Mouse (Mus musculus): ENCODE measurements around the gene Pik3ip1.
A peak's percentile ranks its signal among the peaks of the same experiment; 100 is the strongest.

Pik3ip1 gene

DNA sequence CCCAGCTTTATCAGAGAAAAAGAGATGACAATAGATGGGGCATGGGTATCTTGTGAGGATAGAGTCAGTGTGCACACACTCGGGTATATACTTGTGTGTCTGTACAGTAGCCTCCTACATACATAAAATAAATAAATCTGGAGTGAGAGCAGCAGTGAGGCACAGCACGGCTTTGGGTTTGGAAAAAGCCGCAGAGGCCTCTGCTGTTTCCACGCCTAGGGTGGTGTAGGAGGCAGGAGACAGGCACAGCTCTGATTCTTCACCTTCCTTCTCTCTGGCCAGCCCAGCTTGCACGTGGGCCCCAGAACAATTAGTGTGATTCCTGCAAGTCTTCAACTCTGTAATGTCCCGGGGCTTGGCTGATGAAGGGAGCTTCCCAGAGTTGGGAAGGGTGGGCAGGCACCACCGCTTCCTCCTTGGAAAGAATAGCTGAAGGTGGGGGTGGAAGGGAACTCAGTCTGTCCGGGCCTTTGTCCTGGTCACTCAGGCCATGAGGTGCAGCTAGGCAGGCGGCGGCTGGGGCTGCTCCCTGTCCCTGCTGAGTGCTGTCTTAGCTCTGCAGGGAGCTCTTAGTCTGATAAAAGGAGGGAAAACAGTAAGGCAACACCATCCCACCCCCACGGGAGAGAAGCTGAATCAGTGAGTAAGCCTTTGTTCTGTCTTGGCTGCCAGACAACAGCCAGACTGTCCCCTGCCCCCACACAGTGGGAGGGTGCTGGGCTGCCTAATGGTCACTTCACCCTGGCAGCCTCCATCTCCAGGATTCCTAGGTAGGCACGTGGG, 7.2 kb downstream of the Pik3ip1 start:
- no peak for DNase-seq (ENCODE audit: low spot score in 2 of 2)

DNA sequence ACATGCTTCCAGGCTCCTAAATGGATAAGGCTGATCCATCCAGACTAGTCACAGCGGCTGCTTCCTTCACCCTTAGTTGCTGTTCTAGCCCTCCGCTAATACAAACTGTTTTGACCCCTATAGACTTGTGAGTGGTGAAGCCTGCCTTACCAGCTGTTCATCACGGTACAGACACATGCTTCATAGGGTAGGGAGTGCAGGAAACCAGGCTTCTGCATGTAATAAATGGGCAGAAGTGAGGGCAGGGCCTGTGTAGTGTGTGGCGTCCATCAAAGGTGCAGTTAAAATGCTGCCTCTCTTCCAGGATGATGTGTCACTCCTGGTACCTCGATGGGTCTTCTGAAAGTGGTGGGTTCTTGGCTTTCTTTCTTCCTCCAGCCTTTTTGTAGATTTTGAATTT, 7.8 kb downstream of the Pik3ip1 start:
- DNase-seq (ENCODE audit: low spot score in 2 of 2): no peak

DNA sequence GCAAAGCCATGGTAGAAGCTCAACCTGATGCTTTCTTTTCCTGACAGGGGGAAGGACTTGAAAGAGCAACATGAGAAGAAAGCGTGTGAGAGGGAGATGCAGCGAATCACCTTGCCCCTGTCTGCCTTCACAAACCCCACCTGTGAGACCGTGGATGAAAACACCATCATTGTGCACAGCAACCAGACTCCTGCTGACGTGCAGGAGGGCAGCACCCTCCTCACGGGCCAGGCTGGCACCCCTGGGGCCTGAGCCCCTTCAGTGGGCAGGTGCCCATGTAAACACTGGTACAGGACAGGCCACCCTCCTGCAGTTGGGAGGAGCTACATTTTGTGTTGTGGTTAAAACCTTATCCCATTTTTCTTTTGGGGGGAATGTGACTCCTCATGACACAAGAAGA, 11.3 kb downstream of the Pik3ip1 start:
- DNase-seq (ENCODE audit: low spot score in 2 of 2): no peak

DNA sequence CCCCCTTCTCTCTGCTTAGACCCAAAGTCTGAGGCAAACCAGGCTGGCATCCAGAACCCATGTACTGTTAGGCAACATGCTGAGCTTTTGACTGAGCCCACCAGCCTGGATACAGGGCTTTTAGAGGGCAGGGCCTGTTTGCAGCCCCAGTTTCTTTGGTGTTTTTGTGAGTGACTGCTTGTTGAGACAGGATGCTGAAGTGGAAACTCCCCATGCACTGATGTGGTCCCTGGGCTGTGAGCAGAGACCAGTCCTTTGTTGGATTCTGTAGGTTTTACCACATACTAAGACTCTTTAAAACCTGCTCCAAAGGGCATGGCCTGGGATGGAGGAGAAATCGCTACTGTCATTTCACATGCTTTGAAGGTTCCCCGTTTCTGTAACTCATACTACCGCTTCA, 14.7 kb downstream of the Pik3ip1 start:
- DNase-seq (ENCODE audit: low spot score in 2 of 2): no peak

DNA sequence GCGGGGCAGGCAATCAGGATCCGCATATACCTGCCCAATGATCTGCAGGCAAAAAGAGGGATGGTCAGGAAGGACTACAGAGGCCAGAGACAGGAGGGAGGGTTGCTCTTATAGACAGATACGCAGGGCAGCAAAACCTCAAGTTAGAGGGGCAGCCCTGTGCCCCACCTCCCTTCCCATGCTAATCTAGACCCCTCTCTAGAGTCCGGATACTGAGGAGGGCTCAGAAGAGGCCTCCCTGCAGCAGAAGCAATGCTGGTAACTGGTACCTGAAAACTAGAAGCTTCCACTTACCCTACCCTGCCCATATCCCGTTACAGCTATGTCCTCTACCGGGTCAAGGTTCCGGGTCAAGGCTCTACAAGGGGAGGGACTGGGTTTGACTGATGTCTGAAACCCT, 16.1 kb downstream of the Pik3ip1 start:
- no peak for DNase-seq (ENCODE audit: low spot score in 2 of 2)

DNA sequence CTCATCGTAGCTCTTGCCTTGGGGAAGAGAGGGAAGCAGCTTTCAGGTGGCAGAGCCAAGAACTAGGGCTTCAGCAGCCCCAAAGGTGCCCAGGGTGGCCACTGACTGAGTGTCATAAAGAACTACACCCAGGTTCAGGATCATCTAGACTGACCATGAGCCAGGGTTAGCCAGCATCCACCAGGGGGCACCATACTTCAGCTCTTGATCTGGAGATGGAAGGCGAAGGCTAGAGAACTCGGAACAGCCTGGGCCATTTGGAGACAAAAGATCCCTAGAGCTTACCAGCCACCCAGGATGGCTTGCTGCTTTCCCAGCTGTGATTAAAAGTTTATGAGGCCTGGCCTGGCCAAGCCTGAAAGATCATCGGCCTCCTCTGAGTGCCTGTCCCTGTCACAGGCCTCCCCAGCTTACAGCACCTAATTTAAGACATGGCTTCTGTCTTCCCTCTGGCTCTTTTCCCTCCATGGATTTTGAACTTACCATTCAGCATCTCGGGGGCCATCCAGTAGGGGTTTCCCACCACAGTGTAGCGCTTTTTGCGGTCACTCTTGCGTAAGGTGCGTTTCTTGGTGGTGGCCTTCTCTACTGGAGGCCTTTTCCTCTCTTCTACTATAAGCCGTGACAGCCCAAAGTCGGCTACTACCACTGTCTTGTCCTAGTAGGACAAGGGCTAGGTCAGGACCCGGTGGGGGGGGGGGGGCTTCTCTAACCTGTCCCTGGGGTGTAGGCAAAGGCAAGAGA, 17.1 kb downstream of the Pik3ip1 start:
- DNase-seq (ENCODE audit: low spot score in 2 of 2): peak; percentile 64 to 79

DNA sequence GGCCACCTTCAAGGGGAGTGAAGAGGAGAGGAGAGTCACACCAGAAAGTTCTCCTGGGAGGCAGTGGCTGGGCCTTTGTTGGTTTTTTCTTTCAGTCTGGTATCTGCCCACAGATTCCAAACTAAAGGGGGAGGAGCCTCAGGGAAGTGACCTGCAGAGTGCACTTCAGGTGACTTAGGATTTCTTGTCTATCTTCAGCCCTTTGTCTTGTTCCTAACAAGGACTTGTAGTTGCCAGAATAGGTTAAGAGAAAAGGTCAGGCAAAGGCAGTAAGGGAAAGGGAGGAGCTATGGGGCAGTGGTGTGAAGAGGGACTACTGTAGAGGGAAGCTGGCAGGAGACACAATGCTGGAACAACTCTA, 17.6 kb downstream of the Pik3ip1 start:
- DNase-seq (ENCODE audit: low spot score in 2 of 2): no peak

DNA sequence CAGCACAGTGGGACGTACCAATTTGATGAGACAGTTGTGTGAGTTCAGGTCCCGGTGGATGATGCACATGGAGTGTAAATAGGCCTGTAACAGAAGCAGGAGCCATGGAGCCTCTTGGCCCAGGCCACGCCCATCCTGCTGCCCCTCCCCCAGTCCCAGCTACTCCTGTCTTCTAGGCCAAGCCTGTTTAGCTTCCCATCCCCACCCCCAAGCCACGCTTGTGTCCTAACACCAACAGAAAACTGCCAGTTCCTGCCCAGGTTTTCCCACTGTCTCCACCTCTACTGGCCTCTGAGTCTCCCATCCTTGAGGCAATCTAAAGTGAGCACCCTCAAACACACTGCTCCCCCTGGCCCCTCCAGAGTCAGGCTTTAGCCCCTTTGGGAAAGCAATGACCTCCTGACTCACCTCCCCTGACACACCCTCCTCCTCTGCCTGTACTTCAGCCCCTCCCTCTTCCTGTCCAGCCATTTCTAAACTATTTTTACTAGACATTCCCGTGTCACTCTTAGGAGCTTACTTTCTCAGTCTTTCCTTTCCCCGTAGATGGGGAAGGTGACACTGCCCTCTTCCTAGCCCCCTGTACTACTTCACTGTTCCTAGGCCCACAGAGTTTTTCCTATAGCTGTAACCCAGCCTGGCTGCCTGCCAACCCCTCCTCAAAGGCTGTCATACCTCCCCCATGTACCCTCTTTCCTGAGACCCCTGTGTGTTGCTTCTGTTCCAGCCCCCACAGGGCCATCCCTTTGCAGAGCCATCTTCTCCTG, 18.6 kb downstream of the Pik3ip1 start:
- no peak for DNase-seq (ENCODE audit: low spot score in 2 of 2)

DNA sequence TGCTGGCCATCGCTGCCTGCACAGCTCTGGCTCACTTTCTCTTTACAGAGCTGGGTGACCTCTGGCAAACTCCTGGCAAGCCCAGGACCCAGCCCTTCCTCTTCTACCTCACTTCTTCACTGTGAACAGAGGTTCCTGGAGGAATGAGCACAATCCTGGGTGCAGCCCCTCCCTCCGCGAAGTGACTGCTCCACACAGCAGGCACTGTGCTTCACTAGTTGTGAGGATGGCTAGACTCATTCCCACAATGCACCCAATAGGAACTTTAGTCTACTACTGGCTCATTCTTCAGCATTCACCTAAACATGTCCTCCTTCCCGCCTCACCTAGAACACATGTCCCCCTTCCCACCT, 19.1 kb downstream of the Pik3ip1 start:
- no peak for DNase-seq (ENCODE audit: low spot score in 2 of 2)

DNA sequence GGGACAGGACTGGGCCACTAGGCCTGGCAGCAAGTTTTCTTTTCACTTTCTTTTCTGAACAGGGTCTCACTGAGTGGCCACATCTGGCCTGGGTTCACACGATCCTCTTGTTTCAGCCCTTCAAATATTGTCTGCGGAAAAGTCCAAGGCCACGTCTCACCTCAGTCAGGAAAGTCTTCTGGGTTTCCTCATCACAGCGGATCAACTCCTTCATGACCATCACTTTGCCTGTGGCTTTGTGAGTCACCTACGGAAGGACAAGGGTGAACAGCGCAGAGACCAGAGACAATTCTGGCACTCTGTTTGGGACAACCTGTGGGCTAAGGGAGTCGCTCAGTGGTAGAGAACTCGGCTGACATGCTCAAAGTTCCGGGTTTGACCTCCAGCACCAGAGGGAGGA, 21.9 kb downstream of the Pik3ip1 start:
- no peak for DNase-seq (ENCODE audit: low spot score in 2 of 2)

DNA sequence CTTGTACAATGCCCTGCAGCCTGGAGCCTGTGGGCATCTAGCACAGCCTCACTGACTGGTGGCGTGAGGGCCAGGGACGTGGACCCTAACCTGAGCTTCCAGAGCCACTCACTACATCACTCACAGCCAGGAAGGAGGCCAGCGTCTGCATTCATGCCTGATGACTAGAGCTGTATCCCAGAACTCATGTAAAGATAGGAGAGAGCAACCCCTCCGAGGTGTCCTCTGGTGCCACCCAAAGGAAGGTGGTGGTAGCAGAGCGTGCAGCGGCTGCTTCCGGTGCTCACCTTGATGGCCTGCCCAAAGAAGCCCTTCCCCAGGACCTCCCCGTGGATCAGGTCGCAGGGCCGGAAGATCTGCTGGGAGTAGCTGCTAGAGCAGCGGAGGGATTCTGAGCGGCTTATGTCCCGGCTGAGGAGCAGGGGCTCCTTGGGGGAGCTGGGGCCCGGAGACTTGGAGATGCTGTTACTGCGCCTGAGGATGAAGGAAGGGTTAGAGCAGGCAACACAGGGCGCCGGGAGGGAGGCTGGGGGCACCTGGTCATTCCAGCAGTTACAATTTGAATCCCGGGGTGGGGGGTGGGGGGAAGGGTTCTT, 22.9 kb downstream of the Pik3ip1 start:
- no peak for DNase-seq (ENCODE audit: low spot score in 2 of 2)

DNA sequence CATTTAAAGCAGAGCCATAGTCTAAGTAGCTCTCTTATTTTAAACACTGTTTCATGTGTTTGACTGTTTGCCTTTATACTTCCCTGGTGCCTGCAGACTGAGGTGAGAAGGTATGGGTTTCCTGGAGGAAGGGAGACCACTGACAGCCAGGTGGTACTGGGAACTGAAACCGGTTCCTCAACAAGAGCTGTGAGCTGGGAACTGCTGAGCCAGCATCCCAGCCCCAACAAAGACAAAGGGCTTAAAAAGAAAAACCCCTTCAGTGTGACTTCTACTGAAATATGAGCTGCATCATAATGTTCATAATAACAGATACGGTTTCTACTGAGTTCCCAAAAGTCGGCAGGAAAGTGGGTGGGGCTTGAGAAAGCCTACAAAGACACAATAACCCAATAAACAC, 32.7 kb downstream of the Pik3ip1 start:
- no peak for DNase-seq (ENCODE audit: low spot score in 2 of 2)

DNA sequence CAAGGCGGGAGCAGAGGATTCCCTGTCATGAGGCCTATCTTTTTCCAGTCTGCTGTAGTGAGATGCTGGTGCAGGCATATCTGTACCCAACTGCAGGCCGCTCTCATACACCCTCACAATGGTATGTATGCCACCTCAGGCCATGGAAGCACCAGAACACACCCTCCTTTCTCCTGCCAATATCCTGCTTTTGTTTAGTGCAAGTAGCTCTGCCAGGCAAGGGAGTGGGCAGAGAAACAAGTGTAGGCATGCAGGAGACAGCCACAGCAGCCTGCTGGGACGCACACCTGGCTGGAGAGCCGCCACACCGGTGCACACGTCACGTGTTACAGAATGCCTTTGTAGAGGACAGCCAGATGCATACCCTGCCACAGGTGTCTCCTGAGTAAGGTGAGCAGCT, 36.2 kb downstream of the Pik3ip1 start:
- no peak for DNase-seq (ENCODE audit: low spot score in 2 of 2)

DNA sequence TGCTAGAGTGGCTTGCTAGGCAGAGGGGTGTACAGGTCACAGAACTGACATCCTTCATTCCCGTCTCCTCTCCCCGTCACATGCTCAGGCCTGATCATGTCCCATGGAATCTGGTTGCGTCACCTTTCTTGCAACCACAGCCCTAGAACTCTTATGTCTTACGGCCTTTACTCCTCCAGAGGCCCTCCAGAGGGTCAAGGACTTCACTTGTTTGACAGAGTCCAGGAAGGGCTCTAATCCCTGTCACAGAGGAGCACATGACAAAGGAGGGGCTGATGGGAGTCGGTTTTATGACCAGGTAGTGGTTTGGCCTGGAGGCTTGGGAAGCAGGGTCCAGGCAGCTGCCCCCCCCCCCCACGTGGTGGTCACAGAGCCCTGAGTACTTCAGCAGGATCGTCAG, 38.8 kb downstream of the Pik3ip1 start:
- DNase-seq (ENCODE audit: low spot score in 2 of 2): no peak

DNA sequence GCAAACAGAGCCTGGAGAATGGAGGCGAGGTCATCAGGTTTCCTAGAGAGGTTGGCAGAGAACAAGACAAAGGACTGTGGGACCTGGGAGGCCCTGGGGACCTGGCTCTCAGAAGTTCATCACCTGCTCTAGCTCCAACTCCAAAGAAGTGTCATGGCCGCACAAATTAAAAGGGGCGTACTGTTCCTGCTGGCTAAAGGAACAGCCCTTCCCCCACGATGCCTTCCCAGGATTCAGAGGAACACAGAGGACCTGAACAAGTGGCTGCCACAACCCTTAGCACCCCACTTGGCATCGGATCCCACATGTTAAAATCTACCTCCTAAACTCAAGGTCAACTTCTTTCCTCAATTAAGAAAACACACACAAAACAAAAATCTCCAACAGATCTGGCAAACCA, 39.2 kb downstream of the Pik3ip1 start:
- no peak for DNase-seq (ENCODE audit: low spot score in 2 of 2)

DNA sequence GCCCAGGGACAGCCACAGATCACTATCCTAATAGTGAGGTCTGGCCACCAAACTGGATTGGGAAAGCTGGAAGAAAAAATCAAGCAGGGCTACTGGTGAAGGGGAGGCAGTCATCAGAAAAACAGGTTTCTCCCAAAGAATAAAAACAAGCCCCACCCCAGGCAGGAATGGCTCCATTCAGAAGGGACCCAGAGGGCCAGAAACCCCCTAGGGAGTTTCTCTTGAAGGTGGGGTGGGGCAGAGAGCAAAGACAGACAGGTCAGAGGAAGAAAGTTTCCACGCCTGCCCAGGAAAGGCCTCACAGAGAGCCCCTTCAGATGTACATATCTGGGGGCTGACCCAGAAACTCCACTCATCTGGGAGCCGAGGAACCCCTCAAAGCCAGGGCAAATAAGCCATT, 40.0 kb downstream of the Pik3ip1 start:
- no peak for DNase-seq (ENCODE audit: low spot score in 2 of 2)

DNA sequence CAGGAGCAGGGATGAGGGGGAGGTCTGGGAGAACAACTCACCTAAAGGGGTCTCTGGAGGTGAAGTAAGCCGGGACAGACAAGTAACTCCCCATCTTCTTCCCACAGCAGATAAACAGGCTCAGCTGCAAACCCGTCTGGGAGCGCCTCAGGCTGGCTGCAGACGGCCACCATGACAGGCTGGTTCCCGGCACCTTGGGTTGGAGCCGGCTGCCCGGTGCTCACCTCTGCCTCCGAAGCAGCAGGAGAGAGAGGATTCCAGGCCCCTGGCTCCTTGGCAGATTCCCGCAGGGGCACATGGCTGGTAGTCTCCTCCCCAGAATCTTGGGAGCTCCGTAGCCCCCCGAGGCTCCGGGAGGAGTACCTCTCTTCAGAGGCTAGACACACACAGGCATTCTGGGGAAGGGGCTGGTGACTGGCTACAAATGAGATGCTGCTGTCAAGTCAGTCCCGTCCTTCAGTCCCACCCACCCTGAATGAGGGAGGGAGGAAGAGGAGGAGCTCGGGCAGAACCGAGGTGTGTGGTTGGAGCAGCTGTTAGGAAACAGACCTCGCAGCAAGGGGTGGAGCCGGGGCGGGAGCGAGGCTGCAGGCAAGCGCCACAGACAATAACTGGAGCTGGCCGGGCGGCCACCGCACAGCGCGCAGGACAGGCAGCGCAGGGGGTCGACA, 40.9 kb downstream of the Pik3ip1 start:
- DNase-seq (ENCODE audit: low spot score in 2 of 2): peak; percentile 17 to 33

DNA sequence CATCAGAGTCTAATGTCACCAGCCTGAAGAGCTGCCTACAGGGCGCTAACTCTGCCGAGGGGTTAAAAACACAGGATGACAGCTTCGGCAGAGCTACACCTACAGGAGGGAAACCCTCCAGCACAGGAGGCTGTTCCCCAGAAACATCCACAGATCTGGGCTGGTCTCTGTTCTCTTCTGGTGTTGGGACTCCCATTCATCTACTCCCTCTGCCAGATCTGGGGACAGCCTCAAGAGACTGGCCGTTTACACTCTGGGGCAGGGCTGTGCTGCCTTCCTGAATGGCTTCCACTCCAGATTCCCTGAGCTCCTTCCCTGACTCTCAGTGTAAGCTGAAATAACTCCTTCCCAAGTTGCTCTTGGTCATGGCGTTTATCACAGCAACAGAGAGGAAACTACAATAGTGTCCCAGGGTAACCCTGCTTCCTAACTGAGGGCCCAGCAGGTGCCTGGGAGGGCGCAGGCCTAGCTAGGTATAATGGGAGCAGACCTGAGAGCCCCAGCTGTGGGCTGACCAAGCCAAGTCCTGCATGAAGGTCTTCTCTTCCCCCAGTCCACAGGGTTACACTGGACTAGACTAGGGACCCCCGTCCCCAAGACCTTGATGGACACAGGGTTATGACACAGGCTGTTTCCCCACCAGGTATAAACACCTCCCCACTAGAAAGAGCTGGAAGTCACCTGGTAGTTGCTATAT, 41.5 kb downstream of the Pik3ip1 start:
- no peak for DNase-seq (ENCODE audit: low spot score in 2 of 2)

DNA sequence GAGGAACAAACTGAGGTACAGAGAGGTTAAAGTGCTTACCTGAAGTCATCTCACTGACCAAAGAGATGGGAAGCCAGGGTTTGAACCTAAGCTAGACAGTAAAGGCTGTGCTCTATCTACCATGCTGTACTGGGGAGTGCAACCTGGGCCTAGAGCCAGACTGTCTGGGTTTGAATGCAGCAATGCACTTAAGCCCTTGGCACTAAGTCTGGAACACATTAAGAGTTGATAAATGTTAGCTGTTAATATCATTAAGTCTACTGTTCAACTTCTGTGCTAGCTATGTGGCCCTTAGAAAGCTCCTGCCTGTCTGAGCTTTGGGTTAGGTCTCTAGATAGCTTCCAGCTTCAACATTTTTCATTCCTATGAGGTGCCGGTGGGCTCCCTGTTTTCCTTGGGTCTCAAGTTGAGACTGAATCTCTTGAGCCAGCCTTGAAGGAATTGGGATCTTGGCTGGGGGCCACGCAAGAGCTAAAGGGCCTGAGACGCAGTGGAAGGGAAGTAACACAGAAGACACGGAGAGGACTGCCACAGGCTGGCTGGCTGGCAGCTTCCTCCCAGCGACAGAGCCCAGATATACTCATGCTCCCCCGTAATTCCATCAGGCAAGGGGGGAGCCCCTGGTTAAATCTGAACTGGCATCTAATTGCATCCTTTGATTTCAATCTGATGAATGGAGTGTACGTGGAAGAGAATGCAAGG, 43.5 kb downstream of the Pik3ip1 start:
- no peak for DNase-seq (ENCODE audit: low spot score in 2 of 2)

DNA sequence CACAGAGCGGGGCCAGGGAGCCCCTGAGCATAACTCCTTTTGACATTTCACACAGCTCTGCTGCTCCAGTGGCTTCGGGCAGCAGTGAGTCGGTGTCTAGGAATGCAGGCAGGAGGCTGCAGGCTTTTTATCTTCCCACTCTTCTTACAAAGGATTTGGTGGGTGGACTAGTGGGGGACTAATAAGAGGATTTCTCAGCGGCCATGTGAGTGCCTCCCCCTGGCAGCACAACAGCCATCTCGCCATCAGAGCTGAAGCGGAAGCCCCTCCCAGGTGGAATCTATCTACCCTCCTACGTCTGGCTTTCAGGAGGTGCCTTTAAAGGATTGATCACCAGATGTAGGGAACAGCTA, 44.1 kb downstream of the Pik3ip1 start:
- no peak for DNase-seq (ENCODE audit: low spot score in 2 of 2)

DNA sequence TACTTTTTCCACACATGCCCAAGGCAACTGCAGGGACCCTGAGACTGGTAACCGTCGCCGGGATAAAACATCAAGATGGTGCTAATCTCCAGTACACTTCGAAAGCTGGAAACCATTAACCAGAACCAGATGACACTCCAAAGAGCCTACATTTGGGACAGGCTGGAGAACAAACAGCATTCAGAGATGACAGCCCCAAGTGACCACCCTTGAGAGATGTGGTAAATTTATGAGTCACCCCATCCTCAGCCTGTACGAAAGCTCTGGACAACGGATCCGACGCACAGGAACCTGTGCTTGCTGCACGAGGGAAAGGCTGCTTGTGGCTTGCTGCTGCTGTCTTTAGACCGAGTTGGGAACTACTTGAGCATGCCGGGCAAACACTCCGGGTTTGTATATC, 44.5 kb downstream of the Pik3ip1 start:
- no peak for DNase-seq (ENCODE audit: low spot score in 2 of 2)

Measured in spleen, postnatal 14 days (tissue).